Mouse (Mus musculus) heart, postnatal 10 days (tissue): ENCODE measurements around the gene Calcr. TPM values are rescaled to one million over a fixed set of nuclear protein-coding genes. Genes with fewer than 3 reads are reported as not detected.
"Not testable (repeated sequence)": the region's sequence is repeated elsewhere in the genome, so short reads cannot be mapped to it uniquely, and the experiment has no call there.

Experiments
- DNase-seq, 2 experiments: peaks; one replicate each; pipeline ENCODE4 v3.0.0; 2021
- intact Hi-C: fragments of 180-260 bp; cut with DNase I; formaldehyde crosslinking; loops from one replicate; pipeline ENCODE4 v1.15.1; 2025
- microRNA-seq, 2 experiments: library from miRNA; unstranded; fragments of <30 nt; microRNA quantifications; one replicate each; pipeline ENCODE4 v1.2.0; 2022
- total RNA-seq, 2 experiments: library from RNA; stranded (reverse); gene quantifications; 2 replicates each; pipeline ENCODE4 v1.2.3; 2021

Calcr gene
- not detected for total RNA-seq

DNA sequence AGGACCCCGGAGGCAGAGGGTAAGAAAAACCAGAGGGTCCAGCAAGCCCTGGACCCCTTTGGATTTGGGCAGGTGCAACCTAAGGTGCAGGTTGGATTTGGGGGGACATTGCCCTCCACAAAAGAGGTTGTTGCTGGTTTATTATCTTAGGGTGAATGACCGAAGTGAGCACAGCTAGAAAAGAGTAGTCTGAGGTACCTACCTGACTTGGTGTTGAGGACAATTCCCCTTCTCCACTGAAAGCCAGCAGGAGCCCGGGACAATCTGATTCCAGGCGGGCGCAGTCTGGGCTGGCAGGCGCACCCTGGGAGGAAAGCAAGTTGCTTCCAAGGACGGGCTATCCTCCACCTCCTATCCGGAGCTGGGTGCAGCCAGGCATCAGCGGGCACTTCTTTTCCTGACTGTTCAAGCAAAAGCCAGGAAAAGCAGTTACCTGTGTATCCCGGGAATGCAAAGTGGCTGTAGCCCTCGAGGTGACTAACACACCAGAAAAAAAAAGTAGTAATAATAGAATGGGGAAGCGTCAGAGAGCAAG, at the start of gene Calcr:
Calcr (minus strand) TSS at position 485 of the 535 bp plus-strand sequence.
- intact Hi-C loops = no loop called here
- DNase-seq = no peak

DNA sequence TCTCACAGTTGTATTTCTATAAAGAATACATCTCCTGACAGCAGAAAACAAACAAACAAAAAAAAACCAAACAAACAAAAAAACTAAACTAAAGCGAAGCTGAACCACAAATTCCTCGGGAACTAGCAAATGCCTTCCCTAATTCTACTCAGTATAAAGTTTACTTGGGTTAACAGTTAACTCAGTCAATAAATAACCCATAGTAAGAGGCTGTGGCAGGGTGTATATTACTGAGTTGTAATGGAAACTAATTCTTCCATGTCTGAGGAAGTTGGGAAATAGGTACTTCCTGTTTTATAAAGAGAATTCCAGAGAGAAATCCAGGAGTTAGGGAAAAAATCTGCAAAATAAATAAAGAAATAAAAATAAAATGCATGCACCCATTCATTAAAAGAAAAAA, 3.0 kb upstream of the Calcr start:
- no peak for DNase-seq
- intact Hi-C loops = no loop called here

DNA sequence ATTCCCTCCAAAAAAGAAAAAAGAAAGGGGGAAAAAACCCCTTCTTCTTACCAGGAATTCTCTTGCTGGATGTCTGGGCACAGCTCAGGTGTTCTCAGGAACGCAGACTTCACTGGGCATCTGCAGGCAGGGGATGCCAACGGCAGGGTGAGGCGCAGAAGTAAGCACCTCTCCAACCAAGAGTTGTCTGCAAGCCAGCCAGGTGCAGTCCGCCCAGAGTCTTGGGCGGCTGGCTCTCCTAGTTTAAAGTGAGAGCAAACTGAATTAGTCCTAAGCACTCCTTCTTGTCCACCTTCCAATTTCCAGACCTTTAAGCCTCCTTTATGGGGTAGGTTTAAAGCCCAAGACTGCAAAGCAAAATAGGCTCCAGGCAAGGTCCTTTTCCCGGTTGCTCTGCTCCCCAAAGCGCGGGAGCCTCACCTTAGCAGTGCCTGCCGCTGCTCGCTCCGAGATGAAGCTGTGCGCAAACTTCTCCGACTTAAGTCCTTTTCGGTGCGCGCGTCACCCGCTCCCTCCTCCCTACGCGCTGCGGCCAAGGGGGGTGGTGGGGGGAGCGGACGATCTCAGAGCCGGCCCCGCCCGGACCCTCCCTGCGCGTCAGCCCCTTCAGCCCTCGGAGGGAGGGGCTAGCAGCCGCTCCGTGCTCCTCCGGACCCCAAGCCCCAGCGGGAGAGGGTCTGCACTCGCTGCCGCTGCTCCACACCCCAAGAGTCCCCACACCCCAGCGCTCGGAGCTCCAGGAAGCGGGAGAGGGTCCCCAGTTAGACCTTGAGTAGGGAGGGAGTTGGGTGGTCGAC, 1.1 kb downstream of the Calcr start:
- intact Hi-C loops = no loop called here
- no peak for DNase-seq

DNA sequence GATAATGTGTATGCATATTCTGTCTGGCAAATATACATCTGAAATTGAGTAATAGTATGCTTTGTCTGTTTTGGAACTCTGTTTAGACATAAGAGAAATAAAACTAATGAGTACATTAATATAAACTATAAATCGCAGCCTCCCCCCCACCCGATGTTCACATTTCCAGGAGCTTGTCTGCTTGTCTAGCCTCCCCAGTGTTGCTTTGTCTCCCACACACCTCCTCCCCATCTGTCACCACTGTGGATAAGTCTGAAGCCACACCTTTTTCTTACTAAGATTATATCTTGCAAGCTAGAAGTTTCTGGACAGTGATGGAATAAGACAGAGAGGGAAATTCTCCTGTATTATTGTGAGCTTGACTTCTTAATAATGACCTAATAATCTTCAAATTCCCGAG, 12.9 kb downstream of the Calcr start:
- intact Hi-C loops = no loop called here
- DNase-seq = no peak

DNA sequence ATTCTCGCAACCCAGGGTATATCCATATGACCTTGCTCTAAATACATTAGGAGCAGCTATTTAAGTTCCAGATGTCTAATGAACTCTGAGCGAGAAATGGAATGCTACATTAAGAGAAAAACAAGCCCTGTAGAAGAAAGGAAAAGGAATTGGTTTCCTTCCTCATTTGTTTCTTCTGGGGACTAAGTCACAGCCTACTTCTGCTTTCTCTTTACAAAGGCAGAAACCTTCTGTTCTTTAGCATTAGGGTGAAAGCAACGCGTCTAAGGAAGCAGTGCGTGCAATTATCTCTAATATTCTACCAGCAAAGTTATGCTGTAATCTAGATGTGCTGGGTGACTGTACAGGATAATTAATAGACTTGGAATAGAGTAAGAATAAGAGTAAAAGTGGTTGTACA, 14.9 kb downstream of the Calcr start:
- intact Hi-C loops = loop anchor here (5.0 kb wide), 1 partner anchor 127 kb away; no protein-coding TSS in a partner anchor
- no peak for DNase-seq

DNA sequence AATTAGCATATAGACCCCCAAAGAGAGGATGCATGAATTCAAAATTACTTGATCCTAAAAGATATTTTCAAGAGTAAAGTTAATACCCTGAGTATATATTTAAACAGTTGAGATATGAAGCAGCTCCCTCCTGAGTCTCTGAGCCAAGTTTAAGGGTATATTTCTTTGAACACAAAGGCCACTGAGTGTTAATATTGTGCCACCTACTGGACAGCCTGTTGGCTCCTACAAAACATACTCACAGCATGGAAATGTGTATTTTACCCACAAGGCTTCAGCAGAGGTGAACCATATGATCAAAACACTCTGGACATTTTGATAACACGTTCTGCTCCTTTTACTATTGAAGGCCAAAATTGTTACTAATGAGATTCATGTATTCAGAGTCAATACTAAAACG, 19.0 kb downstream of the Calcr start:
- intact Hi-C loops = loop anchor here (2.0 to 5.0 kb wide), 2 partner anchors 123 to 235 kb away; no protein-coding TSS in a partner anchor
- peak in 1 of 2 experiments; percentile 11 for DNase-seq

DNA sequence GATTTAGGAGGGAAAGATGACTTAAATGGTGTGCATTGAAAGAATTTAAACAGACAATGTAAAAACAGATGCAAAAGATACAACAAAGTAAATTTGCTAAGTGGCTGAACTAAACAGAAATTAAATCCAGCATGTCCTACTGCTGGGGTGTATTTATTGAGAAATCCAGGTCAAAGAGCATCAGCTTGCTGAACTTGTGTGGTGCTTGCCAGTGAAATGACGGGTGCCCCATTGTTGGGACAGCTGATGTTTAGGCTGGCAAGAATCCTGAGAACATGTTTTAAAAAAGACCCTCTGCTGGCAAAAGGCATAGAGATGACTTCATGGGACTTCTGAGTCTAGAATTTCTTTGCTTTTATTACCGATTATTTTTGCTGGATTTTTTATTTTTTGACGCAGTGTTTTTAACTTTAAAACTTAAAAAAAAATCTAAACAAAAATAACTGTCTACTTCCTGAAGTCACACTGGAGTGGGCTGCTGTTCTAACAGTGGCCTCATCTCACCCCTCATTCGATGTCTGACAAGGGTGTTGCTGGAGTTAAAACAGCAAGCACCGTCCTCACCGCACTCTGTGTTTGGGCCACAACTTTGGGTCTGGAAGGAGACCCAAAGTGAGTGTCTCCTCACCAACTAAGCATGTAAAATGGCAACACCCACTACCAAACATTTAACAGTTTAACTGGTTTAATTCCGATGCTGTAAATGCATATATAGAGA, 22.4 kb downstream of the Calcr start:
- intact Hi-C loops = no loop called here
- peak in 1 of 2 experiments; percentile 3 for DNase-seq

DNA sequence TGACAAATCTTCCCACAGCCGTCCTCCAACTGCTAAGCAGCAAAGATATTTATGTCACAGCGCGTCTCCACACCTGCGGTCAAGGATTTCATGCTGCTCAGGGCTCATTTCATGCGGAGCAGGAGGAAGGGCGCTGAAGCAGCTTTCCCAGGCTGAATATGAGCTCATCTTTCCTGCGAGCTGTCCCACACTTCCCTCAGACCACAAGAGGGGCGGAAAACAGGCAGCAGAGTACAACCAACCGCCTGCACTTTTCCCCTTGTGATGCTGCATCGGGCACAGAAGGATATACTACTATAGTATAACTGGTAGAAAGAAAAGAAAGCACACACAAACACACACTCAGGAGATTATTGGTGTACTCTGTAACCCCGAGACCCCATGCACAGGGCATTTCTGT, 23.2 kb downstream of the Calcr start:
- no peak for DNase-seq
- intact Hi-C loops = no loop called here

DNA sequence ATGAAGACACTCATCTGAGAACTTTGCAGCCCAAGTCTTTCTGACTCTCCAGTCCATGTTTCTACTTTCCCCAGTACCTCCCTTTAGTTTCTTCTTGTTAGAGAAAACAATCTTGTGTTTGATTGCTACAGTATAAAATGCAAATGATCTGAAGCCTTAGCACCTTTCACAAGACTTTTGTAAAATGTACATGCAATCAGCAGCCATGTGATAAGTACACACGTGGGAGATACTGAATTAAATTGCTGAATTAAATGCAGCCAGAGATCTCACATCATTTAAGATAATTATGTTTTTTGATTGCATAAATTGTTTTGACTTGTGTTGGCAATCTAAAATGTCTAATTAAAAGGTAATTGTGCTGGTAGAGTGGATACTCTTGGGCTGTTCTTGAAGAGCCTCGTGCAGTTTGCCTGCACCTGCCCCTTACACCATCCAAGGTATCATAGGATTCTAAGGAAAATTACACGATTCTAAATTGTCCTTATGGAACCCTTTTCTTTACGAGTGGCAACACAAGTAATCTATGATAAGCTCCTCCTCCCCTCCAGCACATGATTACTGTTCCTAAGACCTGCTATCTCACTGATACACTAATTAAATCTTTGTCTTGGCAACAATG, 34.2 kb downstream of the Calcr start:
- intact Hi-C loops = no loop called here
- no peak for DNase-seq

DNA sequence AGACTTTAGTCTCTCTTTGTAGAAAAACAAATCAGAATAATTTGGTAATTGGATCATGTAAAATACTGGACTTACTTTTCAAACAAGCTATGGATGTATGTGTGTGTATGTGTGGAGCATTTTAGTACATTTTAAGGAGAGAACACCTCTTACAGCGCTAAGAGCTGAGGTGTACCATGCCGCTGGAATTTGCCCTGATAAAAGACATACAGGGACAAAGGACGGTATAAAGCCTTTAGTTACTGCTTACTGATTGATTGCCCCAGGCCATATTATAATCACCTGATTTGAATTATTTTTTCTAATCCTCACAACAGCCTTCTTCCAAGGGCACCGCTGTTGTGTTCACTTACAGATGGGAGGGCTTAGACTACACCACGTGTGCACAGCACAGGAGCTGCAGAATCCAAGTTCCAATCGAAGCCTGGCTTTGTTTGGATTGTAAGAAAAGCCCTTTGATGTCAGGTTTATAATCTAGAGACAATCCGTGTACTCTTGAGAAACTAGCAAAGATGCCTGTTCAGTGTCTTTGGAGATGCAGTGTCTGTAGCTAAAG, 76.3 kb downstream of the Calcr start:
- intact Hi-C loops = no loop called here
- DNase-seq = no peak

DNA sequence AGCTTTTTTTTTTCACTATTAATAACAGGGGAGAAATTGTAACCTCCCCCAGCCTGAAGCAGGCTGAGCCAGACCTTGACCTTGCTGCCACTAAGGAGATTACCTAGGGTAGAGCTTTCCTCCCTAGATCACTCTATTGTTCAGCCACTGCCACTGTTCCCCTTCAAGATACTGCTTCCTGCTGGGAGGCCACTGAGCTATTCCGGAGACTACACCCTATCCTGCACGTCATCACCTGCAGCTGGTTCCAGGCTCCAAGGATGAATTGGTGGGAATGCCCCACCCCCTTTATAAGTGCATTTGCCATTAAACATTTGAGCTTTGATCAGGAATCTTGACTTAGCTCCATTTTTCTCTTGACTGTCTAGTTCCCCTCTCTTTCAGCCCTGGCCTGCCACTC, 86.2 kb downstream of the Calcr start:
- DNase-seq = peak in 1 of 2 experiments; percentile 2
- intact Hi-C loops = not testable (repeated sequence)

DNA sequence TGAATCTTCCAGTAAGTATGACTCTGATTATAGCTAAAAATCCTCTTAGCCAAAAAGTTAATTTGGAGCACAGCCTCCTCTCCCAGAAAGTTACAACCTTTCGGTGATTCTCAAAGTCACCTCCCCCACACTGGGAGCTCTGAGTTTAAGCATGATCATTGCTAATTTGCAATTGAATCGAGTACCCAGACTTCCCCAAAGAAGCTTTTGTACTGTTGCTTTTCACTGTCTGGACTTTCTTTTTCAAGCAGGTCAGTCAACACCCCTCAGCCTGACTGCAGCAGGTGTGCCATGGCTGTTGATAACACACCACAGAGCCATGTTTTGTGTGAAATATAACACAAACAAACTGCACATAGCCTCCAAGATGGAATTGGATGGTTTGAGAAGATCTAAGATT, 86.7 kb downstream of the Calcr start:
- intact Hi-C loops = no loop called here

DNA sequence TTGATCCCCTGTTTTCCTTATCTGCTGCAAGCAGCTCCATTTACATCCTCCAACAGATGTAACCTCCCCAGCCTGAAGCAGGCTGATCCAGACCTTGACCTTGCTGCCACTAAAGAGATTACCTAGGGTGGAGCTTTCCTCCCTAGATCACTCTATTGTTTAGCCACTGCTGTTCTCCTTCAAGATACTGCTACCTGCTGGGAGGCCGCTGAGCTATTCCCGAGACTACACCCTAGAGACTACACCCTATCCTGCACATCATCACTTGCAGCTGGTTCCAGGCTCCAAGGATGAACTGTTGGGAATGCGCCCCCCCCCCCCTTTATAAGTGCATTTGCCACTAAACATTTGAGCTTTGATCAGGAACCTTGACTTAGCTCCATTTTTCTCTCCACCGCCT, 92.6 kb downstream of the Calcr start:
- DNase-seq, intact Hi-C loops: not testable (repeated sequence)

More for the DNA sequence above, 86.7 kb downstream of the Calcr start:
- no peak for DNase-seq

DNA sequence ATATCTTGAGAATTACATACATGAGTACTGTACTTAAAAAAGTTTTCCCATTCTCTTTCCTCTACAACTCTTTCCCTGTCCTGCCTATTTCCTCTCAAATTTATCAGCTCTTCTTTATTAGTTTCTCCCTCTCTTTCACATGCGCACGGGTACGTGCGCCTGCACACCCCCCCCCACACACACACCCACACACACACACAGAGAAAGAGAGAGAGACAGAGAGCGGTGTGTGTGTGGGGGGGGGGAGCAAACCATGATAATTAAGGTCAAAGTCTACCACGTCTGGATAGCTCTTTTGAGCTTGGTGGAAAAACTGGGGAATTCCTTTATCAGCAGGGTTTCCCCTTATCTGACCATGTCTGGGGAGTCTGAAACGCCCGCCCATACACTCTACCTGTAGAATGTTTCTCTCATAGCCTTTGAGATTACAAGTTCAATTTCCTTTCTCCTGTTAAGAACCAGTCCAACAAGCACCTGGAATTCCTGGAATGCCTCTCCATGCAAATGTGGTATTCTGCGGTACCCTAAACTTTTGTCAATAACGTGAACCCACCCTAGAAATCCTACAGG, 100.3 kb downstream of the Calcr start:
- intact Hi-C loops = no loop called here
- no peak for DNase-seq

DNA sequence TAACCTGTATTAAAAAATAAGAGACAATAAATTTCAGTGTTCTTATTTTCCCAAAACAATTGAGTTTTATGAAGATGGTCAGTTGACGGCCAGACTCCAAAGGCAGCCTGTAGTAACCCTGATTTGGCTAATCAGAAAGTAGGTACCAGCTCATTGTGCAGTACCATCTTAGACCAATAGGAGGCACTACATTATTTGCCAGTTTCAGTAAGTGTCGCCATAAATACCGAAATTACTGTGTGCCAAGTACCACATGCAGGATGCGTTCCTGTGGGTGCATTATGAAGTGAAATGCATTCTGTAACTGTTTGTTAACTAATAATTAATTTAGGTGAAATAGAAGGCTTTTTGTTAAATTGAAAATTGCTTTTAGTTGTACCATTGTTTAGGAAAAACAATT, 106.1 kb downstream of the Calcr start:
- intact Hi-C loops = no loop called here
- no peak for DNase-seq

Small RNAs within 50 kb of the gene (microRNA-seq; reads per million reads assigned to microRNA genes)
- 0 reads per million in 2 experiments for gene Mir489
- 0 reads per million in 2 experiments for gene Mir653

Other genes starting within 250 kb of the Calcr start
- 1 to 10 TPM; 2.6 to 3.0 TPM for gene Tfpi2, start 224.2 kb upstream of the Calcr start, total RNA-seq
- gene Gngt1, start 229.1 kb upstream of the Calcr start, total RNA-seq = not detected
- 100 to 1,000 TPM; 123 to 135 TPM for gene Gng11, start 239.2 kb upstream of the Calcr start, total RNA-seq